In genomic region chr12:10390671-10391441, GRCm38 (mm10) we compare ENCODE assay signal across 7 mouse cellular contexts. TPM values are rescaled to one million over a fixed set of nuclear protein-coding genes. Genes with fewer than 3 reads are reported as not detected.
A peak's percentile ranks its signal among the peaks of the same experiment; 100 is the strongest.
DNase-seq lines count a peak whose midpoint lies in the region; ATAC-seq and TF ChIP-seq lines count a peak whose summit lies in the region.

Rdh14 (plus strand) TSS chr12:10390772.

- peak; percentile 99 for ATAC-seq in intestine, postnatal 0 days
- peak; percentile 99 for ATAC-seq in midbrain, embryonic 12.5 days (ENCODE audit: low FRiP score, low read depth)

- peak; percentile 97 for DNase-seq in adrenal gland, postnatal 10 days
- peak; percentile 93 for DNase-seq in embryonic facial prominence, embryonic 10.5 days (ENCODE audit: low spot score)
- peak; percentile 57 for DNase-seq in gonadal fat pad, adult 2 months (ENCODE audit: low read depth)
- DNase-seq in left cerebral cortex, postnatal 4 days = peak; percentile 95

- TF ChIP-seq POLR2A in small intestine, adult 2 months (IDR thresholded peaks at IDR 0.05; ENCODE audit: low read depth, low read length) = peak; percentile 97

- H3K27me3 ChIP-seq in embryonic facial prominence, embryonic 10.5 days (replicated peaks; ENCODE audit: low read depth, poor library complexity, severe bottlenecking) = no peaks in the 10 kb centered on the region
- H3K27me3 ChIP-seq in intestine, postnatal 0 days (replicated peaks; ENCODE audit: control insufficient read depth, insufficient read depth, low read length) = no peaks in the 10 kb centered on the region
- no peaks in the 10 kb centered on the region for H3K27me3 ChIP-seq in midbrain, embryonic 12.5 days
- H3K27me3 ChIP-seq in small intestine, adult 2 months (ENCODE audit: control insufficient read depth, insufficient read depth, low read length) = no peaks in the 10 kb centered on the region

- H3K4me2 ChIP-seq in intestine, postnatal 0 days (replicated peaks; ENCODE audit: low read depth) = peak within 1 kb of the TSS; percentile 73
- H3K4me2 ChIP-seq in midbrain, embryonic 12.5 days (replicated peaks) = peak within 1 kb of the TSS; percentile 70

- H3K27ac ChIP-seq in embryonic facial prominence, embryonic 10.5 days (replicated peaks) = peak within 1 kb of the TSS; percentile 98
- peak within 1 kb of the TSS; percentile 97 for H3K27ac ChIP-seq in intestine, postnatal 0 days (ENCODE audit: low read depth, low read length)
- peak within 1 kb of the TSS; percentile 90 for H3K27ac ChIP-seq in midbrain, embryonic 12.5 days (replicated peaks)
- peak within 1 kb of the TSS; percentile 98 for H3K27ac ChIP-seq in small intestine, adult 2 months (ENCODE audit: insufficient read depth, low read depth, low read length)

- H3K4me3 ChIP-seq in embryonic facial prominence, embryonic 10.5 days = peak within 1 kb of the TSS; percentile 82
- H3K4me3 ChIP-seq in intestine, postnatal 0 days (ENCODE audit: low read depth, low read length) = peak within 1 kb of the TSS; percentile 55
- H3K4me3 ChIP-seq in midbrain, embryonic 12.5 days = peak within 1 kb of the TSS; percentile 66
- peak within 1 kb of the TSS; percentile 93 for H3K4me3 ChIP-seq in small intestine, adult 2 months (ENCODE audit: low read depth, low read length)

- TF ChIP-seq CTCF in intestine, postnatal 0 days (IDR thresholded peaks at IDR 0.05; ENCODE audit: low read depth) = peak; percentile 84
- peak; percentile 57; the same call in 1 of the 2 replicates for TF ChIP-seq CTCF in small intestine, adult 2 months (IDR thresholded peaks at IDR 0.05; ENCODE audit: extremely low read depth, insufficient read length, insufficient replicate concordance, low read depth, low read length)

- WGBS in embryonic facial prominence, embryonic 10.5 days = under 1% methylated on average over 53 of the region's 53 CpGs
- under 1% methylated on average over 53 of the region's 53 CpGs for WGBS in intestine, postnatal 0 days
- WGBS in midbrain, embryonic 12.5 days = under 1% methylated on average over 53 of the region's 53 CpGs
- under 1% methylated on average over 53 of the region's 53 CpGs for WGBS in small intestine, adult 2 months

- peaks cover 9% of the 10 kb centered on the region for H3K4me1 ChIP-seq in embryonic facial prominence, embryonic 10.5 days
- no peaks in the 10 kb centered on the region for H3K4me1 ChIP-seq in intestine, postnatal 0 days (replicated peaks; ENCODE audit: control insufficient read depth, insufficient read depth, low read length)
- peaks cover 8% of the 10 kb centered on the region for H3K4me1 ChIP-seq in midbrain, embryonic 12.5 days
- H3K4me1 ChIP-seq in small intestine, adult 2 months (ENCODE audit: control insufficient read depth, insufficient read depth, insufficient read length, low read length) = no peaks in the 10 kb centered on the region; the same call in 1 of the 2 replicates

- H3K9ac ChIP-seq in intestine, postnatal 0 days (ENCODE audit: low read depth, low read length) = peak within 1 kb of the TSS; percentile 84
- H3K9ac ChIP-seq in midbrain, embryonic 12.5 days (replicated peaks) = peak within 1 kb of the TSS; percentile 87

- intact Hi-C loops in left cerebral cortex, postnatal 4 days (cut with DNase I) = no loop called here

- peaks cover 8% of the 10 kb centered on the region for H3K36me3 ChIP-seq in embryonic facial prominence, embryonic 10.5 days (replicated peaks)
- H3K36me3 ChIP-seq in intestine, postnatal 0 days (ENCODE audit: control insufficient read depth, insufficient read depth) = peaks cover 7% of the 10 kb centered on the region; the same call in 1 of the 2 replicates
- H3K36me3 ChIP-seq in midbrain, embryonic 12.5 days = no peaks in the 10 kb centered on the region
- peaks cover 8% of the 10 kb centered on the region for H3K36me3 ChIP-seq in small intestine, adult 2 months (ENCODE audit: control insufficient read depth, insufficient read depth, low read length)

- no peaks in the 10 kb centered on the region for H3K9me3 ChIP-seq in embryonic facial prominence, embryonic 10.5 days
- H3K9me3 ChIP-seq in intestine, postnatal 0 days (ENCODE audit: control insufficient read depth) = no peaks in the 10 kb centered on the region
- H3K9me3 ChIP-seq in midbrain, embryonic 12.5 days = no peaks in the 10 kb centered on the region

RNA-seq across cellular contexts. Expression of gene Rdh14, which starts in this region (rescaled TPM):
- total RNA-seq in adrenal gland, postnatal 10 days (2021) = 10 to 100 TPM; 32.0 to 33.4 TPM
- 19.6 and 23.8 TPM in 2 replicates for polyA plus RNA-seq in embryonic facial prominence, embryonic 10.5 days (2016; fragmentation: Nextera tagmentation; extraction: Ambion mirVana)
- 9.9 and 10.7 TPM in 2 replicates for polyA plus RNA-seq in gonadal fat pad, adult 2 months (2012; rRNA removed)
- 53.7 and 60.6 TPM in 2 replicates for polyA plus RNA-seq in intestine, postnatal 0 days (2015; fragmentation: Nextera tagmentation; extraction: Ambion mirVana)
- total RNA-seq in left cerebral cortex, postnatal 4 days (2021) = 10 to 100 TPM; 23.6 to 25.0 TPM
- polyA plus RNA-seq in midbrain, embryonic 12.5 days (2016; fragmentation: Nextera tagmentation; extraction: Ambion mirVana) = 28.8 and 31.4 TPM in 2 replicates
- 12.5 and 24.2 TPM in 2 replicates for polyA plus RNA-seq in small intestine, adult 2 months (2012; rRNA removed)

Comparison
In these comparisons a context has a peak if more than half of its experiments do, and no peak if none do; other contexts are left out.
1. Peak in every context shown above with its lines: DNase-seq, ATAC-seq, H3K4me3 ChIP-seq and H3K27ac ChIP-seq.